Mouse (Mus musculus) erythroid progenitor cell, adult 5-6 weeks (primary cell): ENCODE results near the gene Med27. TPM values are rescaled to one million over a fixed set of nuclear protein-coding genes. Genes with fewer than 3 reads are reported as not detected.

Experiments used
- ATAC-seq: replicated peaks from 2 replicates; pipeline ENCODE4 v1.8.0; 2016; ENCODE audit warnings: moderate number of reproducible peaks, mild to moderate bottlenecking, moderate TSS enrichment, inconsistent platforms; ENCODE audit not compliant: poor library complexity, low FRiP score, severe bottlenecking
- total RNA-seq, 2 experiments: library from RNA; stranded (forward) in 1 of 2; stranded (reverse) in 1 of 2; fragments of 150-400 nt in 1 of 2; fragments of 186-747, 209-891 nt in 1 of 2; gene quantifications; 2 replicates each; pipeline versions ENCODE4 v1.2.3 to v1.2.4; 2015 to 2017; ENCODE audit warnings: low replicate concordance in 2 of 2

Med27 gene
- total RNA-seq, 2 experiments from 2014 or later, result 20.0 to 23.1 TPM

DNA sequence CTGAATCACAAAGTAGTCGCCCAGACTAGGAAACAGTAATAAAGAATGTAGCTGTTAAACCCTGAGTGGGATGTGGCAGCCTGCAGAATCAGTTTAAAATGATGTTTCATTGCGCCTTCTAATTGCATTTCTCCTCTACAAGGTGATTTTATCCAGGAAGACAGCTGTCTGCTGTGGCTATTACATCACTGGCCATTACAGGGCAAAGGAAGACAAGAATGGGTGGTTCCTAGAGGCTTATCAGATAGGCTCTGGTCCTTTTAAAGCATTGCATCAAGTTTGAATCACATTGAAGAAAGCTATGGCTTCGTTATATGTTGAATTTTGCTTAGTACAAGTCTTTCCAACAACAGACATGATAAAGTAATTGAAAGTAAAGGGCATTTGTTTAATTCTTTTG lies 76.4 kb downstream of the Med27 start:
- ATAC-seq, result no peak

DNA sequence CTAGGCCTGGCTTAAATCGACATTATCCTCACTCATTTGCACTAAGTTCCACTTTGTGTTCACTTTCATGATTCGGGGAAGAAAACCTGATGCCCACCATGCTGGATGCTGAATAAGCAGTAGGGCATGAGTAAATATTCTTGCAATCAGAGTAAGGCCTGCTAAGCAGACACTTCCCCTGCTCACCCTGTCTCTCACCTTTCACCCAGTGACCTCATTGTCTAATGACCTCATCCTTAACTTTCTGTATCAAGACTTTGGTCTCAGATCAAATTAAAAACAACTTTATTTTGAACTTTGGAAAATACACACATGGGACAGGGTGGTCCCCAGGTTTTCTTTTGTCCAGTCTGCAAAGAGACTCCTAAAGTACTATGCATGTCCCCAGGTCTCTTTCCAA lies 78.8 kb downstream of the Med27 start:
- ATAC-seq, result no peak

DNA sequence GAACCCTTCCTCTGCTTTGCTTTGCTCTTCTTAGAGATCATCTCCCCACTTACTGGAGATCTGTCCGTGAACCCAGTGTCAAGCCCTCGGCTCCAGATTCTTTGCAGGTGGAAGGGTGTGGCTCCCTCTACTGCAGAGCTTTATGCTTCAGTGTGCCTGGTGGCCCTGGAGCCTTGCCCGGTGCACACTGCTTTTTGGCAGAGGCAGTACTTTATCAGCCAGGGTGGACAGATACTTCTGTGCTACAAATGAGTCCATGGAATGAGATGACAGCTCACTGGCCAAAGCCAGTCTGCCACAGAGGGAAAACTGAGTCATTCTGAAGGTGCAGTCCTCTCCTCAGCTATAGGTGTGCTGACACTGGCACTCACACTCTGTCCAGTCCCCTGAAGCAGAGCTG lies 80.1 kb downstream of the Med27 start:
- no peak for ATAC-seq

DNA sequence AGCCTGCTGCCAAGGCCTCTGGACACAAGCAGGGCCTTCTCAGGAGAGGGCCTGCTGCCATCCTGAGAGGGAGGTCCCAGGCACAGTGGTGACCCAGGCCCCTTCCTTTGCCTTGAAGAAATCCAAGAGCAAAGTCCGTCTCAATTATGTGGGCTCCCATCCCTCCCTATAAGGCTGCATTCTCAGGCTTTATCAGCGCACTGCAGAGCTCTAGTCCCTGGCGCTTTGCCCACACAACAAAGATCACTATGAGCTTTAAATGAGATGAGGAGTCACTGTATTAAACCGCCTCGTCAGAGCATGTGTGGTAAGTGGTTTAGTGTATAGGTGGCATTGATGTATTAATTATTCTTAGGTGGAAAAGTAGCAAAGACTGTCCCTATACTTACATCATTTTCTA lies 85.9 kb downstream of the Med27 start:
- 0 out of 2 replicates have a peak, but pooled peaks have one; percentile 45 for ATAC-seq

DNA sequence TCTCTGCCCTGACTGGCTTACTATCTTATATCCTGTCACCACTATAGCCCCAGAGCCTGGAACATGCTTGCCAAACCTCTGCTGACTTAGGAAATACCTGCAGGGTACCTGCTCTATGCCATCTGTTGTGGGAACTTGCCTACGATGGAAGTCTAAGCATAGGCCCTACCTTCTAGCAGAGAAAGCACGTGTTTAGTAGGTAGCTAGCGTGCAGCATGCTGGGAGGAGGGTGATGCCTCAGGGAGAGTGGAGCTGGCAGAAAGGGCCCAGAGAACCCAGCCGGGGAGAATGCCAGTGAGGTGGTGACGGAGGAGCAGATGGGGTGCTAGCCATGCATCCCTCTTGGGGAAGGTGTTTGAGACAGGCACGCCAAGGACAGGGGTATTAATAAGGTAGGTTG lies 89.8 kb downstream of the Med27 start:
- ATAC-seq, result no peak

DNA sequence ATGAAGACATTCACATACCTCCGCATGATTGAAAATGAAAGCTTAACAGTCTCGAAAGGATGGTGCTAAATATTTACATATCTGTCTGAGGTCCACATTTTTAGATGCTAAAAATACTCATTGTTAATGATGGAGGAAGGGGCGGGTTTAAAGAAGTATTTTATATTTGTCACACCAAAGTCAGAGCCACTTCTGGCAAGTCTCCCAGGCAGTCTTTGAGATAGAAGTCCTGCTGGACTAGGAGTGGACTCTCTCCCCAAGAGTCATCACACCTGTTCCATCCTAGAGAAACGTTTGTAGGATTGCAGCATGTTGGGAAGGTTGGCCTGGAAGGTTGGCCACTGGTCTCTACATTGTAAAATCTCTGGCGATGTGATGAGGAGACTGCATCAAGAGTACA lies 90.5 kb downstream of the Med27 start:
- ATAC-seq, result no peak

DNA sequence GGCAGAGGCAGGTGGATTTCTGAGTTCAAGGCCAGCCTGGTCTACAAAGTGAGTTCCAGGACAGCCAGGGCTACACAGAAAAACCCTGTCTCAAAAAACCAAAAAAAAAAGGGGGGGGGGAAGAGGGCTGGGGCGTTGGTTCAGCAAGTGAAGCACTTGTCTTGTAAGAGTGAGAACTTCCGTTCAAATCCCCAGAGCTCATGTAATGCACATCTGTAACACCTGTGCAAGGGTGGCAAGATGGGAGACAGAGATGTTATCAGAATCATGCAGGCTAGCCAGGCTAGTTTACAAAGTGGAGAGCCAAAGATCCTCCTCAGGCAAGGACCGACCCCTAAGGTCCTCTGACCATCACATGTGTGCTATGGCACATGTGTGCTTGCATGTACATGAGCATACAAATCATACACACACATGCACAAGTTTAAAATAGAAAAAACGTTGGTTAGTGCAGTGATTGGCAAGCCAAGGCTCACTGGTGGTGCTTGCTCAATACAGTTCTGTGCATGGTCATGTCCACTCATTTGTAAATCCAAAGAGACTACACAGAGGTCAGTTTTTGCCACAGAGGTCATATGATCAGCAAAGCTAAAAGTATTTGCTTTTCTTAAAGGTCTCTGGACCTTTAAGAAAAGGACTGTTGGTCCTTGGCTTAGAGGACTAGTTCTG lies 91.4 kb downstream of the Med27 start:
- ATAC-seq, result no peak

DNA sequence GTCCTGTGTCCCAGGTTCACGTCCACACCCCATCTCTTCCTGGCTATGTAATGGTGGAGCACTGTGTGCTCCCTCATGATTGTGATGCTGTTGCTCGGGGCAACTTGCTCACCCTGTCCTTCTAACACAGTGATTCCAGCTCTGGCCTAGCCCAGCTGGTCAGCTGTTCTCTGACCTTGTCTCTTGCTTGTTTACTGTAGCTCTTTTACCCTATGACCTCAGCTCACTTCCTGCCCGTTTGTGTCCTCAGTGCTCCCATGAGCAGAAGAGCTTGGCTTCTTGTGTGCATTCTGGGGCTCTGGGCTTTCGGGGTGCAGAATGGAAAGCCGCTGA lies 91.9 kb downstream of the Med27 start:
- no peak for ATAC-seq

DNA sequence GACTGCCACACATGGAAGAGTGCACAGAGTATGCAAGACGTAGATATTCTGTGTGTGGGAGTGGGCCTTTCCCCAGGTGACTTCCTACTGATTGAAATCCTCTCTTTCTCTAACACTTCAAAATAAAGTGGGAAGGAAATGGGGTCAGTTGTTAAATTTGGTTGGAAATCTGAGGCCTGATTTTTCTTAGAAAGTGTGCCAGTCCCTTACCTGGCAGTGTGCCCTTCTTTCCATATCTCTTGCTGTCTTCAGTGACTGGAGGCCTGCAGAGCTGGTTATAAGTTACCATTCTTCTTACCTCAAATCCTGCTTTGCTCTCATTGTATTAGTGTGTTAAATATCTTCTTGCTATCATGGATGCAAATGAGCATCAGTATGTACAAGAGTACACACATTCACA lies 92.4 kb downstream of the Med27 start:
- ATAC-seq, result no peak

DNA sequence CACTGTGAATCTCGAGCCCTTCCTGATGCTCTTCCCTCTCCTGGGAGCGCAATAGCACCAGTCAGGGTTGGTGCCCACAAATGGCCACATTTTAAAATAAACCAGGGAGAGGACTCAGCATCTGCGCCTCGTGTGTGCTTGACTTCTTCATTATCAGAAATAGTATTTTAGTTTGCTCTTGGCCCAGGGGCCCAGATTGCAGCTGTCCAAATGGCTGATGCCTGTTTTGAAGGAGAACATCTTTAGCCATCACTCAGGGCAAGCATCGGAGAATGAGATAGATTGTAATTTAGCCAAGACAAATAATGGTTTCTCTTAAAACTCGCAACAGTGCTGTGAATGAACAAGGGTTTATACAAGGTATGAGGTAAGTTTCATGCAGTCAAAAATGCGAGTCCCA lies 92.8 kb downstream of the Med27 start:
- ATAC-seq, result no peak

DNA sequence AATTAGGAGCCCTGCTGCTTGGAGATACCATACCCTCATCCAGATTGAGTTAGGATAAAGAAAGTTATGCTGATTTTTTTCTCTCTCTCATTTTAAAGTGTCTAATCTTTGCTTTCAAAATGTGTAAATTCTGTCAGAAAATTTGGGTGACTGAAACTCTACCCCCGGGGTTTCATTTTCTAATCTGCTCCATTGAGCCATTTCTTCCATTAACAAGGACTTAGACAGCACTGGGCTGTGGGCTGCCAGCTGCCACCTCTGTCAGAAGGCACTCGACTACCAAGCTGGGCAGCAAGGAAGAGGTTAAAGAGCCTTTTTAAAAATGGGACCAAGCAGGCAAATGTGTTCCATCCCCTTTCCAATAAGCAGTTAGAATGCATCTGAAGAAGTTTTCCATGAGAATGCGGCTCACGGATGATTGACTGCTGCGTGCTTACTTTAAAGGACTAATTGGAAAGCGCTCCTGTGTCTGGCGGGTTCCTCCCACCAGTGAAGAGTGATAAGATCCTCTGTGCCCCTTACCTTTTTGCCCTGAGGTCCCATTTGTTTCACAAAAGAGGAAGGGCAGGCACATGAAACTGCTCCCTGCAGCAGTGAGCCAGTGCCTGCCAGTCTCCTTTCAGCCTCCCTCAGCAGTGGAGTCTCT lies 93.4 kb downstream of the Med27 start:
- ATAC-seq, result no peak

DNA sequence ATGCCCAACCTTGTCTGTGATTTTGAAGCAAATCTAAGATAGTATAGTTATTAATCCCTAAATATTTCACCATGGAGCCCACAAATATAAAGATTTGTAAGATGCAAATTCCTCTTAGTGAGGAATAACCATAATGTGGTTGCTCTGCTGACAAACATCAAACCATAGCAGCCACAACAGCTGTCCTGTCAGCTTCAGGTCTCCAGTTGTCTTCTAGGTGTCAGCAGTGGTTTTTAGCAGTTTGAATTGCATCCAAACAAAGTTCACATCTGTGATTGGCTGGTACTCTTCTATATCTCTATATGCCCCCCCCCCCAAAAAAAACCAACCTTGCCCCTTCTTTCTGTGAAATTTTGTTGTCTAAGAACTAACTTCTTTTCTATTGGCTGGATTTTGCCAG lies 95.7 kb downstream of the Med27 start:
- no peak for ATAC-seq

DNA sequence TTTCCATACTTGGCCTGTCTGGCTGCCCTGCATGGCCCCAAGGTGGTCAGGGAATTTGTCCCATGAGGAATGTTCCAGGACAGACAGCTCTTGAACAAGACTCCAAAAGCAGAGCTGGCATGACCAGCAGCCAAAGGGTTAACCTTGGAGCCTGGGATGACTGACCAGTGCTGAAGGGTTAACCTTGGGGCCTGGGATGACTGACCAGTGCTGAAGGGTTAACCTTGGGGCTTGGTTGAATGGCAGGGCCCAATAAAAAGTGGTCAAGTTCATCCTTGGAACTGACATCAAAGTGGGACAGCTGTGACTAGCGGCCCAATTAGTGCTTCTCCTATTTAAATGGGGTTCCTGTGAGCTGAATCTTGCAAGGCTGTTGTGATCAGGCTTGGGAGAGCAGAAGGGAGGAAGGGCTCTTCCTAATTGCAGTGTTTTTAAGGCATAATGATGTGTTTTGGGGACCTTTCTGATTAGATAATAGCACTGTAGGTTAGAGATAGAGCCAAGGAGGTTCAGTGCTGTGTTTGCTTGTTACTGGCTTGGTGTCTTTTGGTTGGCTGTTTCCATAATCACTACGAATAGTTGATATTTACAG lies 97.1 kb downstream of the Med27 start:
- no peak for ATAC-seq

DNA sequence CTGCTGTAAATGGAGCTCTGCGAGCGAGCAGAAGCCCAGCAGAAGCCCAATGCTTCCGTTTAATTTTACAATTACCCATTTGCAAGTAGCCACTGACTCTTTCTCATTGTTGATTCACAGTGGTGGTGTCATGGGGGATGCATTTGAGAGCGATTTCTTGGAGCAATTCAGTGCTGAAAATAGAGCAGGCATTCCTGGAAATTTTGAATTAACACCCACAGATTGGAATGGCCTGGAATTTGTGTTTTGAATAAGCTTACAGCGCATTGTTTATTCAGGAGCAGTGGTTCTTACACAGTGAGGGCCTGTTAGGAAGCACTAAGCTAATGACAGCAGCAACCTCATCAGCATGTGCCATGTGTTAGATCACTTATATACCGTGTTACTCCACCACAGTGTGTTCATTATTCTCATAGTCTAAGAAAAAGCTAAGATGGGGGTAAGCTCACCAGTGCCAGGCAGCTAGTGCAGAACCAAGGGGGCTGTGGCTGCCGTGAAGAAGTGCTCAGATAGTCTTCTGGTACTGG lies 101.9 kb downstream of the Med27 start:
- ATAC-seq, result no peak

DNA sequence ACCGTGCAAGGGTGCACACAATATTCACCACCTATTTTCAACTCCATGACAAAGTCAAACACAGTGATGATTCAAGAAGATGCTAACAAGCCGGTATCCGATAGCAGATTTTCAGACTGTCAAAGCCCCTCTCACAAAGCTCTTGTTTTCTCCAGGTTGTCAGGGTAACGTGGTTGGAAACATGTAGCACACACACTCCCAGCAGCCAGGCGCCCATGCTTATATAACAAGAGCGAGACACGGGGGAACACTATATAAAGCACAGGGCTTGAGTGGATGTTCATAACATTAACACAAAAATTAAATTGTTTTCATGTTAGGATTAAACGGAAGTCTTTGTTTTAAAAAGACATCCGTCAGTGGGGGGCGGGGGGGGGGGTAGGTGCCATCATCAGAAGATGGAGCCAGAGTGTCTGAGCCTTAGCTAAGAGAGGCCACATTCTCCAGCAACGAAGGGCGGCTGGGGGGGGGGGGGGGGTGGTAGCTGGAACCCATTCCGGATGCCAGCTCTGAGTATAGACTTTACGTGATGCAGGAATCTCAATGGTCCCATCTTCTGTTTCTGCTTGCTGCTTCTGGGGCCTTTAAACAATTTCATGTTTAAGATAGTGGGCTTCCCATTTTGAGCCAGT lies 104.9 kb downstream of the Med27 start:
- no peak for ATAC-seq

DNA sequence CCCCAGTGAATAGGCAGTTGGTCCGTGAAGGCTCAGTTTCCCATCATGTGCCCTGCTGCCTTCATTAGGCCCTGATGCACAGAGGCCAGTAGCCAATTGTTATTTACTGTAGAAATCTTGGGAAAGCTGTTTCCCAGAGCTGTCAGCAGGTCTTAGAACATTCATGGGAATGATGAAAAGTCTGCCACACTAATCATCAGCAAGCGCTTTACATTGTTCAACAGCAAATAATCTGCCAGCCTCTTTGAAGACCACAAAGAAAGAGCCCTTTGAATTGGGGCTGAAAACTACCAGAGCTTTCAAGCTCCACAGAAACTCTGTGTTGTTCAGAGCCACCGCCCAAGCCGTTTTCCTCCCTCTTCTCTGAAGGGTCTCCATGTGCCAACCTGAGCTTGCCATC lies 106.8 kb downstream of the Med27 start:
- ATAC-seq, result no peak

DNA sequence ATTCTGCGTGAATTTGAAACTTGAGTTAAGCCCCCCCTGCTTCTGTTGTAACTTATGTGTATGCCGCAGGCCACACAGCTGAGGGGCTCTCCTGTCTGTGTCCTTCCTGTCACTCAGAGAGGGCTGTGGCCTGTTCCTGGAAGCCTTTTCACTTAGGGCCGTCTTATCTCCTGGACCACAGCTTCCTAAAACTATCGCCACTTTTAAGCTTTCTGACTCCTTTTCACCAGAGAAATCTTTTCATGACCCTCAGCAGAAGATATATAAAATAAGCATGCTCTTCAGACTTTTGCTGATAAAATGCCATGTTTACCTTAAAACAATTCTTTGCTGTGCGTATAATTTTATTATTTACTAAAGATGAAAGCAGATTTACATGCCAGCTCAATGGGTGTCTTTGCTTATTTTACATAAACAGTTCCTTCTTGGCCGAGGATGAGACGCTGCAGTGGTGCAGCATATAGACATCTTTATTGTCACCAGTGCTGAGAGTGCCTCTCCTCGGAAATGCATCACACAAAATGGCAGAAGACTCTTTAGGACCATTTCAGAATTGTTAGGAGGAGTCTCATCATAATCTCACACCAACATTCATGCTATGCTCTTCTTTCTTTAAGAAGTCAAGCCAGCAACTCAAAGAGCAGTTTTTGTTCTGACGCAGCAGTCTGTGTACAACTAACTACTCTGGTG lies 110.2 kb downstream of the Med27 start:
- ATAC-seq, result no peak

DNA sequence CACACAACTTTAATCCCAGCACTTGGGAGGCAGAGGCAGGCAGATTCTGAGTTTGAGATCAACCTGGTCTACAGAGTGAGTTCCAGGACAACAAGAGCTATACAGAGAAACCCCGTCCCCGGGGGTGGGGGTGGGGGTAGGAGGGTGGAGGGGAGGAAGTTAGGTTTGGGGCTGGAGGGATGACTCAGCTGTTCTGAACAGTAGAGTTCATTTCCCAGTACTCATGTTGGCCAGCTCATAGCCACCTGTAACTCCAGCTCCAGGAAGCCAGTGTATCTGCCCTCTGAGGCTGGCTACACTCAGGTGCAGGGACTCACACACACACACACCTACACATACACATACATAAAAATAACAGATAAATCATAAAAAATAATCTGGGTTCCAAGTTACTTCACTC lies 111.1 kb downstream of the Med27 start:
- ATAC-seq, result no peak

DNA sequence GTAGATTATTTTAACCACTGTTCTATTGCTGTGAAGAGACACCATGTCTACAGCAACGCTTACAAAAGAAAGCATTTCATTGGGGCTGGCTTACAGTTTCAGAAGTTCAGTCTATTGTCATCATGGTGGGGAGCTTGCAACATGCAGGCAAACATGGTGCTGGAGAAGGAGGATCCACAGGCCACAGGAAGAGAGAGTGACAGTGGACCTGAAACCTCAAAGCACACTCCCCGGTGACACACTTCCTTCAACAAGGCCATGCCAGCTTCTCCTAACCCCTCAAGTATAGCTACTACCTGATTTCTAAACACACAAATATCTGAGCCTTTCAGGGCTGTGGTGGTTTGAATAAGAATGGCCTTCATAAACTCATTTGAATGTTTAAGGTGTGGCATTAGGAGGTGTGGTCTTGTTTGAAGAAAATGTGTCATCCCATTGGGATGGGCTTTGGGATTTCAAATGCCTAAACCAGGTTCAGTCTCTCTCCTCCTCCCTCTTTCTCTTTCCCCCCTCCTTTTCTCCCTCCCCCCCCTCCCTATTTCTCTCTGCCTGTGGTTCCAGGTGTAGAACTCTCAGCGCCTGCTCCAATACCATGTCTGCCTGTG lies 111.8 kb downstream of the Med27 start:
- no peak for ATAC-seq

DNA sequence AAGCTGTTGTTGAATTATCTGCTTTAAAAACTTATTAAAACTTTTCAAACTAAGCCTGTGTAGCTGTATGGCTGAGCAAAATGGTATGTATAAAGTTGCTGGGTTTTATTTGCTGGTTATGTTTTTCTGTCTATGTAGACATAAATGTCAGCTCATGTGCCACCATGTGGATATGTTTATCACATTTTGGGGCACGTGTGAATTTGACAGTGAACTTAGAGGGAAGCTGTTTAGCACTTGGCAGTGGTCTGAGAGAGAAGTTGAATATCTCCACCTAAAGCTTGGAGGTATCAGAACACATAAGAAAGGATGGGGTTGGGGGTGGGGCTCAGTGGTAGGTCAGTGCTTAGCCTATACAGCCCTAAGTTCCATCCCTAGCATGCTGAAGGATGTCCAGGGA lies 113.0 kb downstream of the Med27 start:
- no peak for ATAC-seq
